Mouse (Mus musculus): ENCODE measurements around the gene Lyrm2.

Gene Lyrm2

GRCm38 (mm10) chr4:32799966-32800576, at the start of gene Lyrm2:
Gene Lyrm2 (plus strand): TSS chr4:32800253.
- DNase-seq (ENCODE audit: low read depth): peak; percentile 82

DNA sequence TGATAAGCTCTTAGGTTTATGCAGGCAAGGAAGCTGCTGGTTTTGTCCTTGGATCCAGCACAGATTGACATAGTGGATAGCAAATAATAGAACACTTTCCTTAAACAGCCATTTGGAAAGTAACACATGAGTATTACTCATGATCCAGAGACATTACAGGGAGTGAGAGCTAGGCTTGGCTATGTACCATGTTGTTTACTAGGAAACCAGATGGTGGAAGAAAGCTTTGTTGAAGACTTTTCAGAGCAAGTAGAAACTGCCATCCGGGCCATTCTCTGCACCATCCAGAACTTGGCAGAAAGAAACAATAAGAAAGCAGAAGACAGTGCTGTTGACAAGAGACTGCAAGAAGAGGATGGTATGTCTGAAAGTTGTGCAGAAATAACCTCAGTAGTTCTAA, 49.3 kb upstream of the Lyrm2 start:
- peak; percentile 53 for DNase-seq (ENCODE audit: low read depth)

DNA sequence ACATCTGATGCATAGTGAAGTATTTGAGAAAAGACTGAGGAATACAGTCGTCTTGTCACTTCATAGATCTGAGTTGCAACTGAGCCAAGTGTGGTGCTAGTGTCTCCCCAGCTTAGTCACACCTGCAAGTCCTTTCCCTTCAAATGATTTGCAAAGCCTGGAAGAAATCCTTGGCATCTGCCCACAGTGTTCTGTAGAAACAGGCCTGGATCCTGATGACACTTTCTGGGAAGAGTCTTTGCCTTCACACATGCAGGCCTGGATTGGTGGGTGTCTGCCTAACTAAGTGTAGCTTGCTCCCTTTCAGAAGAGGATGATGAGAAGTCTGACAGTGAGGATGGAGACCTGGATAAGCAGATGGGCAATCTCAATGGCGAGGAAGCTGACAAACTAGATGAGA, 42.6 kb upstream of the Lyrm2 start:
- no peak for DNase-seq (ENCODE audit: low read depth)

- DNase-seq (ENCODE audit: low read depth): no peak
Measured at GRCm38 (mm10) chr4:32767471-32767870, 32.6 kb upstream of the Lyrm2 start.

DNA sequence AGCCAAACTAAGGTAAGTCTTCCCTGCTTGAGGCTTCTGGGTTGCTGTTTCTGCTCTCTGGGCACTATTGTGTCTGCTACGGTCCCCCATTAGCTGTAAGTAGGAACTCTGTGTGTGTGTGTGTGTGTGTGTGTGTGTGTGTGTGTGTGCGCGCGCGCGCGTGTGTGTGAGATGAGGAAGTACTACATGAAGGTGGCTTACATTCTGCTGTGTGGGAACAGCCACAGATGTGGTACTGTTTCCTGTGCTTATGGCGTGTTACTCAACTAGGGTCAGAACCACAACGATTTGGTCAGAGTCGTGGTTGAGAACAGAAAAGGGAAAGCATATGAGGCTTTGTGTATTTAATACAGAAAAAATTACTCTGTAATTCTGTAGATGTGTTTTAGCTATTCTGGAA, 32.0 kb upstream of the Lyrm2 start:
- DNase-seq (ENCODE audit: low read depth): no peak

DNA sequence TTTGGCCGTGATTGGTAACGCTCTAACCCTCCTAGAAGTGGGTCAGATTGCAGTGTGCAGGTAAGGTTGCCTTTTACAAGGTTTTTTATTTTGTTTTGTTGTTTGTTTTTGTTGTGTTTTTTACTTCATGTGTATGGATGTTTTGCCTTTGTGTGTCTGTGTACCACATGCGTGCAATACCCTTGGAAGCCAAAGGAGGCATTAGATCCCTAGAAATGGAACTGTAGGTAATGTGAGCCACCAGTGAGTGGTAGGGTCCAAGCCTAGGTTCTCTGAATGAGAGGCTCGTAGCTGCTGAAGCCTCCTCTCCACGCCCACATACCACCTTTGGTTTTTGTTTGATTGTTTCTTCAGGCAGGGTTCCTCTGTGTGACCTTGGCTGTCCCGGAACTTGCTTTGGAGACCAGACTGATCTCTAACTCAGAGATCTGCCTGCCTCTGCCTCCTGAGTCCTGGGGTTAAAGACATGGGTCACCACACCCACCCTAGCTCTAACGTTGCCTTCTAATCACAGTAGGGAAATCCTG, 29.7 kb upstream of the Lyrm2 start:
- no peak for DNase-seq (ENCODE audit: low read depth)

GRCm38 (mm10) chr4:32779996-32780395, 20.1 kb upstream of the Lyrm2 start:
- no peak for DNase-seq (ENCODE audit: low read depth)

DNA sequence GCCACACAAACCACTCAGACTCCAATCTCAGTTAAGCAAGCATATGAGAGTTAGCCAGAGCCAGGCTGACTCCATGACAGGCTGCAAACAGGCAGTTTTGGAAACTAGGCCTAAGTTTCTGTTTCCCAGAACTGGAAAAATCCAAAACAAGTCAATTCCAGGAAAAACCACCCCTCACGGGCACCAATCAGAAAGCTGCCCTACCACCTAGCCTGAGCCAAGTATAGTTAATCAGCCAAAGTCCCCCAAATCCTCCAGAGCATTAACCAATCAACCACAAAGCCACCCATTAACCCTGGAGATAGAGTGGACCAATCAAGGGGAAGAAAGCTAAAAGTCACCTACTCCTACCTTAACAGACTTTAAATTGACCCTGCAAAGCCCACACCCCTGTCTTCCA, 12.9 kb upstream of the Lyrm2 start:
- no peak for DNase-seq (ENCODE audit: low read depth)

DNA sequence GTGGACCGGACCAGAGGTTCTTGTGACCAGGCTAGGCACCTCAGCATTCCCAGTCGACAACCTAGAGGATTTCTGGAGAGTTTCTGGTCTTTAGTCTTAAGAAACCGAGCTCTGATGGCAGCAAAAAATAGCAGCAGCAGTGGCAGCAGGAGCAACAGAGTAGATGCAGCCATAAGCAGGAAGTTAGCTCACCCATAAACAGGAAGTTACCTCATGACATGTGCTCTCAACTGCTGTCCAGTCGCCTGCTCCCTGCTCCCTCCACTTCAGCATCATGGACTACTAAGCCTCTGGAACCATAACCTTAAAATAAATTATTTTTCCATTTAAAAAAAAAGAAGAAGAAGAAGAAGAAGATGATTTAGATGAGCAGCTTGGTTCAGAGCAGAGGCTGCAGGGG, 11.0 kb upstream of the Lyrm2 start:
- no peak for DNase-seq (ENCODE audit: low read depth)

DNA sequence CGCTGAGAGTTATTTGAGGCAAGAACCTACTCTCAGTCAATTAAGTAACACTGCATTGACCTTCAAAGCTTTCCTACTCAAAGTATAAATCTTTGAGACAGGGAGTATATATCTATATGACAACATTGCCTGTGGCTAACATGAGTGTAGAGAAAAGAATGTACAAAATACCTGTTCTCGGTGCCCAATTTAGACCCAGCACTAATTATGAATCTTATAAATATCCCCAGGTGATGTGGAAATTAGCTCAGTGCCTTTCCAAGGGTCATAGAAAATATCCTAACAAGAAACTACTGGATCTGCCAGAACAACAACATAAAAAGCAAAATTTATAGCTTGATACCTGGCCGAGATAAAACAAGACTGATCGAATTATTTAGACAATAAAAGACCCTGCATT, 1.1 kb upstream of the Lyrm2 start:
- DNase-seq (ENCODE audit: low read depth): no peak

DNA sequence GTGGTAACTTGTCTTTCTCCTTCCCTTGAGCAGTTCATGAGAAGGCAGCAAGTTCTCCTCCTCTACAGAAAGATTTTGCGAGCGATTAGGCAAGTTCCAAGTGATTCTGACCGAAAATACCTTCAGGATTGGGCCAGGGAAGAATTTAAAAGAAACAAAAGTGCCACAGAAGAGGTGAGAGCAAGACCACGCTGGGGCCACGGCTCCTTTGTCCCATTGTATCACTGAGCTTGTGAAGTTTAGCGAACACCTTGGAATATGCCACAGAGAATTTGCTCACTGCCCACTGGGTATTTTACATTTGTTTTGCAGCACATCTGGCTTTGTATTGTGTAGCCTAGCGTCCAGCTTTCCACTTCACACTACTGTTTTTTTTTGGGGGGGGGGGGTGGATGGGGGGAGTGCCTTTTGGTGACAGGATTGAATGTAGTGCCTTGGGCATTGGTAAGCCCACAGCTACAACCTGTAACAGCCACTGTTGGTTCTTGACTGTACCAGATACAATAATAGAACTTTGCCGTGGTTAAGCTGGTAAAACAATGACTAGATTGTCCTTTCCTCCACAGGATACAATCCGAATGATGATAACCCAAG, 621 bp downstream of the Lyrm2 start:
- peak; percentile 22 for DNase-seq (ENCODE audit: low read depth)

- no peak for DNase-seq (ENCODE audit: low read depth)
Measured at GRCm38 (mm10) chr4:32817478-32817877, 17.4 kb downstream of the Lyrm2 start.

GRCm38 (mm10) chr4:32820676-32821075, 20.6 kb downstream of the Lyrm2 start:
- DNase-seq (ENCODE audit: low read depth): no peak

GRCm38 (mm10) chr4:32824254-32824653, 24.2 kb downstream of the Lyrm2 start:
- no peak for DNase-seq (ENCODE audit: low read depth)

- DNase-seq (ENCODE audit: low read depth): peak; percentile 26
Measured at GRCm38 (mm10) chr4:32826925-32827324, 26.9 kb downstream of the Lyrm2 start.

DNA sequence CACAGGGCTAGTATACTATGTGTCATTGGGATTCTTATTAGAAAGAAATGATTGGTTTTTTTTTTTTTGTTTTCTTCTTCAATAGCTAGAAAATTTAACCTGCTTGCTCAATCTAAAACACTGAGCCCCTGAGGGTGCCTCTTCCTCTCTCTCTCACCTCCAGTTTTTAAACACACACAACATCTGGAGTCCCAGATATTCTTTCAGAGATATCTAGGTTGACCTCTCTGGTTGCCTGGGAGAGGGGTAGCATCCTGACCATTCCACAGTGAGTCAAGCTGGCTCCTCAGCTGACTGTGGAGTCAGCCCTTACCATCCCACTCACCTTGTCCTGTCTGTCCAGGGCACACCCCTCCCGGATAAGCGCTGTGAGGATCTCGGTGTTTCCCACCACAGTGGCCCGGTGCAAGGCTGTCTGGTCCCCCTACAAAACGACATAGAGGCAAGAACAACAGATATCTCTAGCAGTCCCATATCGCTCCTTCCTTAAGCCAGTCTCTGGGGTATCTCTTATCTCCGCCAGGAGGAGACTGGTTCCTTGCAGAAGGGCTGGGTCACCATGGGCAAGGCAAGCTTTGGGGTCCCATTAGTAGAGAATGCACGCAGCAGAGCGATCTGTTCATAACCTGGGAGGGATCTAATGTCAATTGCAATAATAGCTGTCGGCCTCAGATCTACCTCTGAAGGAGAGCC, 28.5 kb downstream of the Lyrm2 start:
- DNase-seq (ENCODE audit: low read depth): no peak

- no peak for DNase-seq (ENCODE audit: low read depth)
Measured at GRCm38 (mm10) chr4:32829316-32829715, 29.3 kb downstream of the Lyrm2 start.

DNA sequence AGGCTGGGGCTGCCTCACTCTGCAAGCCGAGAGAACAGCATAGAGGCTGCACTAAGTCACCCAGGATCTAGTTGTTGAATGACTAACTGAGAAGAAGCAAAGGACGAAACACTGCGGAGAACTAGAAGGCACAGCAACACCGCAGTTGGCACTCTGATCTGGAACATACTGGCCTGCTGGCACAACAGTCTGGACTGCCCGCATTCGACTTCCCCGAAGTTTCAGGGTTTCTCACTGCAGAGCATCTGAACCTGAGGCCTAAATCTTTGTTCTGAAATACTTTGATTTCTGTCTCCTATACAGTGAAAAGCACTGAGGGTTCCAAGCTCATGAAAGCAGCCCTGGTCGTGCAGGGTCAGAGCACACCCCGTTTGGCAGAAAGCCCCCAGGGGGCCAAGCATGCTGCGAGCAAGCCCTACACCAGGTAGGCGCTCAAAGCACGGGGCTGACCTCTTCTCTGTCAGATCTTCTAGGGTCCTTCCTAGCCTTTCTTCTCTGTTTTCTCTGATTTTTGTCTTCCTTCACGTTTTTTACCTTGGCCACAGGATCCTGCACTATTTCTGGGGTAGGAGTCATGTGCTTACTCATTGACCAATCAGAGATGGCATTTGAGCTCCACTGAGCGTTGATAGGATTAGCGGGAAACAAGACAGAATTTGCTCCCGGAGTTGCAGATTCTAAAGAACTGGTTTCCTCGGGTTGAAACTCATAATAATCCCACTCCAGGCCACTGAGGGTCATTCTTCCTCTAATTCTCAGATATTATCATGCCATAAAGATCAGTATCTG, 33.6 kb downstream of the Lyrm2 start:
- DNase-seq (ENCODE audit: low read depth): no peak

DNA sequence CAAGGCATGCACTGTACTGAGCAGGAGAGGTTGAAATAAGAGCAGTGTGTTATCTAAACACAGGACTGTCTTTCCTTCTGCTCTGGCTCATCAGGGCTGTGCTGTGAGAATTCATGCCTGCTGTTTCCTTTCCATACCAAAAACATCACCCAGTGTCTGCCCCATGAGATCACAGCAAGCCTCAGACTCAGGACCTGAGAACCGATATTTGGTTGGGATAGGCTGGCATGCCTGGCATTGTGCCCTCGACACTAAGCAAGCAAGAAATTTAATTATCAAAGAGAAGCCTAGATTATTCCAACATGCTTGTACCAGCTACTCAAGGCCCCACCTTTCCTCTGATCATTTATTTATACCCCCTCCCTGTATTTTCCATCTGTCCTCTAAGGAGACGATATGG, 34.5 kb downstream of the Lyrm2 start:
- no peak for DNase-seq (ENCODE audit: low read depth)

- DNase-seq (ENCODE audit: low read depth): no peak
Measured at GRCm38 (mm10) chr4:32836071-32836470, 36.0 kb downstream of the Lyrm2 start.

DNA sequence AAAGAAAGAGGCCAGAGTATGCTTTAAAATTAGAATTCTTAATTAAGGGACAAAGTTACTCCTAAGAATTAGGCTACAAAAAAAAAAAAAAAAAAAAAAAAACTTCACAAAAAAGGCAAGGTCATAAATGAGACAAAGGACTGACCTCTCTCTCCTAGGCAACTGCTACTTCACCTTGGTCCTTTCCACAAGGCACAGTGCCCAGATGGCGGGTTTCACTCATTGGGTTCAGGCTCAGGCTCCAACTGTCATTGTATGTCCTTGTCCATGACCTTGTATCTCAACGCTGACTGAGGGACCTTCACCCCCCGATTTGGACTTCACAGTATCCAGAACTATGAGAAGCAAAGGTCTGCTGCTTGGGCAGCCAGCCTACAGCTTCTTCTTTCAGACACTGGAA, 38.3 kb downstream of the Lyrm2 start:
- DNase-seq (ENCODE audit: low read depth): no peak
